Mouse (Mus musculus) thymus, postnatal 14 days (tissue): ENCODE measurements around the gene Gm42517.

Experiments used
- DNase-seq: peaks from one replicate; pipeline ENCODE4 v3.0.0; 2021

Gm42517 gene

GRCm38 (mm10) chr5:108347843-108348242 is 19.9 kb downstream of the Gm42517 start:
- DNase-seq, result no peak

GRCm38 (mm10) chr5:108345313-108346071 is 22.2 kb downstream of the Gm42517 start:
- DNase-seq, result no peak

- DNase-seq, result no peak
These were observed 24.0 kb downstream of the Gm42517 start for GRCm38 (mm10) chr5:108343680-108344170.

- no peak for DNase-seq
These were observed 29.7 kb downstream of the Gm42517 start for GRCm38 (mm10) chr5:108338049-108338448.

- no peak for DNase-seq
These were observed 30.3 kb downstream of the Gm42517 start for GRCm38 (mm10) chr5:108337385-108337784.

GRCm38 (mm10) chr5:108331051-108331450 is 36.7 kb downstream of the Gm42517 start:
- no peak for DNase-seq
